Mouse (Mus musculus): Measurements from ENCODE around the gene Txndc8. TPM values are rescaled to one million over a fixed set of nuclear protein-coding genes. Genes with fewer than 3 reads are reported as not detected.

Txndc8 gene
- polyA plus RNA-seq, 1 experiment, result not detected

DNA sequence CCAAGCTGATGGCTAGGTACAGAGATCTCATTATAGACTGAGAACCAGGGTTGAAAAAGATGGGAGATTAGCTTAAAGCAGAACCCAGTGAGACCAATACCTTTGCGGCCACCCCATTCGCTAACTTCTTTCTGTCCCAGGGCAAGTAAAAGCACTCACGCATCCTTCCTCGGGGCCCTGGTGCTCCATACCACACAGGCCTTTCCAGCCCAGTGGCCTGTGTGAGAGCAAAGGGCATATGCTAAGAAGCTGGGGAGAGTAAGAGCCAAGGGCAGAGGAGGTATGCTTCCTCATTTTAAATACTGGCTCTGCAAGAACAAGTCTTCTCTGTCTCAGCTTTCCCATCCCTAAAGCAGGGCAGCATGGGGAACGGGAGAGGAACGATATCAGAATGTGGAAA lies 59.1 kb downstream of the Txndc8 start:
- H3K4me3 ChIP-seq (ENCODE audit: insufficient read depth, low read length), result no peak overlapping the region
- peaks cover under 1% of the 10 kb centered on the region; the same call in 1 of the 2 replicates for H3K4me1 ChIP-seq (ENCODE audit: control insufficient read depth, insufficient read depth, low read length)
- TF ChIP-seq CTCF (IDR thresholded peaks at IDR 0.05; ENCODE audit: extremely low read depth, insufficient read depth, low read length) (no peak), POLR2A (IDR thresholded peaks at IDR 0.05; ENCODE audit: extremely low read depth, insufficient read depth, low read length) (no peak)
- no peak overlapping the region for H3K27ac ChIP-seq (ENCODE audit: insufficient read depth, low read length)

DNA sequence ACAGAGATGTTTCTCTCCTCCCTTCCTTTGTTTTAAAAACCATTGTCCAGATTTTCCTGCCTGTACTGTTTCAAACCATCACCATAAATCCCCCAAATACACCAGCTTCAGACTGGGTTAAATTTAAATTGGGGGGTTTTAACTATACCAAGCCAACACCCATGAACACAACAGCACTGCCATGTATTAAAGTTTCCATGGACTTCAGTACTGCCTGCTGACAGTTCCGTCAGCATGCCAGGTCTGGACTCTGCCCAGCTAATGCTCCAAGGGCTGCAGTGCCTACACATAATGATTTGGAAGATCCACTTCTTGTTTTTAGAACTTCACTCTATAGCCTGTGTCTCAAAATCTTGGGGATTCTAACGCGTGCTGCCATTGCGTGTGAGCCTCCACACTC lies 61.4 kb downstream of the Txndc8 start:
- H3K4me3 ChIP-seq (ENCODE audit: insufficient read depth, low read length), result no peak overlapping the region
- no peaks in the 10 kb centered on the region for H3K4me1 ChIP-seq (ENCODE audit: control insufficient read depth, insufficient read depth, low read length)
- no peak for TF ChIP-seq CTCF (IDR thresholded peaks at IDR 0.05; ENCODE audit: extremely low read depth, insufficient read depth, low read length)
- no peak for TF ChIP-seq POLR2A (IDR thresholded peaks at IDR 0.05; ENCODE audit: extremely low read depth, insufficient read depth, low read length)
- H3K27ac ChIP-seq (ENCODE audit: insufficient read depth, low read length), result no peak overlapping the region

DNA sequence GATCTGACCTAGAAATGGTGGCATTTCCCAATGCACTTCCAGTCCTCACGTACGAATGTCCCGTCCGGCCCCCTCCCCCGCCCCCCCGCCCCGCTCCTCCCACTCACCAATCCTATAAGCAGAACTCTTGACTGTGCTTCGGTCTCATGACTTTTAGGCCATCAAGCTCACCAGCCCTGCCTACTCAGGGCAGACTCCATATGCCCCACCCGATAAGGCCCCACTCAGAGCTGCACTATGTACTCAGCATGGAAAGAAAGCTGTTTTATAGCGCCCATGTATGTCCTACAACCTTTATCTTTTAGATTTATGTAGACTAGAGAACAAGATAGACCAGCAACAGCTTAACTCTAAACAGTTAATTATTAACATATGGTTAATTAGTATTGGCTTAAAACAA lies 61.9 kb downstream of the Txndc8 start:
- Histone ChIP-seq H3K4me3 (ENCODE audit: insufficient read depth, low read length) (no peak overlapping the region), H3K4me1 (ENCODE audit: control insufficient read depth, insufficient read depth, low read length) (no peaks in the 10 kb centered on the region), H3K27ac (ENCODE audit: insufficient read depth, low read length) (no peak overlapping the region)
- TF ChIP-seq POLR2A (IDR thresholded peaks at IDR 0.05; ENCODE audit: extremely low read depth, insufficient read depth, low read length), result no peak
- TF ChIP-seq CTCF (IDR thresholded peaks at IDR 0.05; ENCODE audit: extremely low read depth, insufficient read depth, low read length), result no peak

DNA sequence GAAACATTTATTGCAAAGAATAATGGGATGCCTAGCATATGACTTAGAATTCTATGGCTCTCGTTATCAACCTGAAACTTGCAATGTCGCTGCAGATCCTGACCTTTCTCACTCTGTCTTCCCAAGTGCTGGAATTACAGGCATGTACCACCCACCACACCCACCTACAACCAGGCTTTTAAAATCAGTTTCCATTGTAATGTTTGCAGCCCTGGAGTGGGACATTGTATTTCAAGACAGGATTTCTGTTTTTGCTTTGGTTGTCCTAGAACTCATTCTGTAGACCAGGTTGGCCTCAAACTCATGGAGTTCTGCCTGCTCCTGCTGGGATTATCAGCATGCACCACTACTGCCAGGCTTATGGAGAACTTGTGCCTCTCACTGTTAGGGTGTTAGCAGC lies 66.0 kb downstream of the Txndc8 start:
- Histone ChIP-seq H3K4me3 (ENCODE audit: insufficient read depth, low read length) (no peak overlapping the region), H3K27ac (ENCODE audit: insufficient read depth, low read length) (no peak overlapping the region), H3K4me1 (ENCODE audit: control insufficient read depth, insufficient read depth, low read length) (no peaks in the 10 kb centered on the region)
- no peak for TF ChIP-seq CTCF (IDR thresholded peaks at IDR 0.05; ENCODE audit: extremely low read depth, insufficient read depth, low read length)
- no peak for TF ChIP-seq POLR2A (IDR thresholded peaks at IDR 0.05; ENCODE audit: extremely low read depth, insufficient read depth, low read length)

GRCm38 (mm10) chr4:57940631-57941030 lies 68.3 kb downstream of the Txndc8 start:
- TF ChIP-seq CTCF (IDR thresholded peaks at IDR 0.05; ENCODE audit: extremely low read depth, insufficient read depth, low read length) (no peak), POLR2A (IDR thresholded peaks at IDR 0.05; ENCODE audit: extremely low read depth, insufficient read depth, low read length) (no peak)

DNA sequence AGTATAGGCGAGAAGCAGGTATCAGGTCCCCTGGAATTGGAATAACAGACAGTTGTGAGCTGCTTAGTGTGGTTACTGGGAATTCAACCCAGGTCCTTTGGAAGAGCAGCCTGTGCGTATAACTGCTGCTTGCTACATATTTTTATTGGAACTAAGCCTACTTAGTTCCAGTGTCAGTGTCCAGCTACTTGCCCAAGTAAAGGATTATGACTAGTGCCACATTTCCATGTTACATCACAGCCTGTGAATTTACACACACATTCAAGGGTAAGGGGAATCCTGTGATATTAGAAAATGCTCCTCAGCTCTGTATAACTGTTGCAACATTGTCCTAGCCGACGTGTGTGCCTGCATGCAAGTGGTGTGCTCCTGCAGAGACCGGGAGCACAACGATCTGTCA lies 71.6 kb downstream of the Txndc8 start:
- no peak overlapping the region for H3K4me3 ChIP-seq (ENCODE audit: insufficient read depth, low read length)
- H3K27ac ChIP-seq (ENCODE audit: insufficient read depth, low read length), result no peak overlapping the region
- H3K4me1 ChIP-seq (ENCODE audit: control insufficient read depth, insufficient read depth, low read length), result no peaks in the 10 kb centered on the region
- TF ChIP-seq CTCF (IDR thresholded peaks at IDR 0.05; ENCODE audit: extremely low read depth, insufficient read depth, low read length) (no peak), POLR2A (IDR thresholded peaks at IDR 0.05; ENCODE audit: extremely low read depth, insufficient read depth, low read length) (no peak)

More at GRCm38 (mm10) chr4:57940631-57941030, 68.3 kb downstream of the Txndc8 start:
- no peak overlapping the region for H3K27ac ChIP-seq (ENCODE audit: insufficient read depth, low read length)
- no peak overlapping the region for H3K4me3 ChIP-seq (ENCODE audit: insufficient read depth, low read length)
- no peaks in the 10 kb centered on the region for H3K4me1 ChIP-seq (ENCODE audit: control insufficient read depth, insufficient read depth, low read length)

DNA sequence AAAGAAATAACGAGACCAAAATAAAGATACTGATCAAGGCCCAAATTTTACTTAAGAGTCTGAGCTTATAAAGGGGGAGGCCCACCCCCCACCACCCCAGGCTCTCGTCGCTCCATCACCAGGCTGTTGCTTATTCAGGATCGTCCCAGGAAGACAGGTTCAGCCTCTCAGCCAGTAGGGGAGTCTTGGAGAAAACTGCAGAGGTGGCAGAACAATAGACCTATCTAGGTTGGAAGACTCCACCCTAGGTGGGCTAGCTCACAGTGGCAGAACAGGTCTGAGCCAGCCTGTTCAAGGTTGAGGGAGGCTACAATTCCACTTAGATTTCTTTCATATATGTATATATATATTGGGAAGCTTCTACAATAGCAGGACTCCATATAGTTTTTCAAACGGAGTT lies 74.7 kb downstream of the Txndc8 start:
- no peaks in the 10 kb centered on the region for H3K4me1 ChIP-seq (ENCODE audit: control insufficient read depth, insufficient read depth, low read length)
- no peak overlapping the region for H3K4me3 ChIP-seq (ENCODE audit: insufficient read depth, low read length)
- no peak overlapping the region for H3K27ac ChIP-seq (ENCODE audit: insufficient read depth, low read length)
- TF ChIP-seq POLR2A (IDR thresholded peaks at IDR 0.05; ENCODE audit: extremely low read depth, insufficient read depth, low read length) (no peak), CTCF (IDR thresholded peaks at IDR 0.05; ENCODE audit: extremely low read depth, insufficient read depth, low read length) (no peak)

Other genes with a start within 250 kb of the Txndc8 start
- 0.27 and 0.32 TPM in 2 replicates for gene D630039A03Rik, start 92.8 kb downstream of the Txndc8 start, polyA plus RNA-seq (2012; rRNA removed)
- 106 and 107 TPM in 2 replicates for gene Txn1, start 52.7 kb downstream of the Txndc8 start, polyA plus RNA-seq (2012; rRNA removed)
- 0.23 and 0.31 TPM in 2 replicates for gene Svep1, start 197.7 kb upstream of the Txndc8 start, polyA plus RNA-seq (2012; rRNA removed)

Measured in cortical plate, adult 2 months (tissue).